Mouse (Mus musculus) kidney, postnatal 0 days (tissue): ENCODE data around the gene Colgalt1. TPM values are rescaled to one million over a fixed set of nuclear protein-coding genes. Genes with fewer than 3 reads are reported as not detected.
A peak's percentile ranks its signal among the peaks of the same experiment; 100 is the strongest.

ENCODE experiments used
- ATAC-seq: fragments of 200-750 bp; cut with Nextera tagmentation; replicated peaks from 2 replicates; pipeline ENCODE4 v1.8.0; 2017; ENCODE audit warnings: low read depth, moderate number of reproducible peaks, moderate TSS enrichment, moderate library complexity; ENCODE audit not compliant: low FRiP score
- DNase-seq: peaks from one replicate; pipeline ENCODE4 v3.0.0-alpha.2; 2016; ENCODE audit warnings: low spot score
- H3K27ac ChIP-seq: fragments of 300-500 bp; sonication (generic); 2 replicates; pipeline ENCODE4 v1.5.1; 2014; ENCODE audit warnings: mild to moderate bottlenecking
- H3K27me3 ChIP-seq: fragments of 300-500 bp; sonication (generic); 2 replicates; pipeline ENCODE4 v1.6.1; 2014; ENCODE audit warnings: low read length, mixed read lengths; ENCODE audit not compliant: insufficient read depth
- H3K36me3 ChIP-seq: fragments of 300-500 bp; sonication (generic); 2 replicates; pipeline ENCODE4 v1.6.1; 2014; ENCODE audit warnings: low read length, mixed read lengths; ENCODE audit not compliant: insufficient read depth
- H3K4me1 ChIP-seq: fragments of 300-500 bp; sonication (generic); replicated peaks from 2 replicates; pipeline ENCODE4 v1.6.1; 2014; ENCODE audit warnings: antibody characterized with exemption, low read length, mixed read lengths; ENCODE audit not compliant: insufficient read depth
- H3K4me2 ChIP-seq: fragments of 300-500 bp; sonication (generic); 2 replicates; pipeline ENCODE4 v1.6.1; 2014; ENCODE audit warnings: mild to moderate bottlenecking, low read length, moderate library complexity, mixed read lengths
- H3K4me3 ChIP-seq: fragments of 300-500 bp; sonication (generic); replicated peaks from 2 replicates; pipeline ENCODE4 v1.5.1; 2014; ENCODE audit warnings: low read depth, low read length
- H3K9ac ChIP-seq: fragments of 300-500 bp; sonication (generic); 2 replicates; pipeline ENCODE4 v1.6.1; 2014; ENCODE audit warnings: low read depth, low read length
- H3K9me3 ChIP-seq: fragments of 300-500 bp; sonication (generic); replicated peaks from 2 replicates; pipeline ENCODE4 v1.6.1; 2016; ENCODE audit warnings: low read length, inconsistent platforms, mixed read lengths
- CTCF ChIP-seq: IDR thresholded peaks from 2 replicates; pipeline ENCODE4 v1.5.1; 2016; ENCODE audit warnings: antibody characterized with exemption, low read depth, mild to moderate bottlenecking, moderate library complexity
- WGBS: fragments of 180-500 bp; shearing (Covaris S2); extraction: QIAGEN DNeasy Blood & Tissue Kit; methylation state at CpG from one replicate; pipeline ENCODE4 v1.1.7; 2014; 5-methylcytosine and 5-hydroxymethylcytosine counted together
- polyA plus RNA-seq: library from polyadenylated mRNA; unstranded; fragments of >200 nt; fragmentation: Nextera tagmentation; extraction: Ambion mirVana; gene quantifications from 2 replicates; pipeline ENCODE4 v1.2.1, GENCODE M21; 2015

The Colgalt1 gene
- polyA plus RNA-seq, 1 experiment from 2014 or later, result 66.2 TPM

GRCm38 (mm10) chr8:71613418-71613817 lies 2.6 kb downstream of the Colgalt1 start:
- DNase-seq (no peak), ATAC-seq (no peak)
- H3K27me3 ChIP-seq, result no peaks in the 10 kb centered on the region
- peaks cover 30% of the 10 kb centered on the region for H3K36me3 ChIP-seq
- peaks cover 8% of the 10 kb centered on the region; the same call in 1 of the 2 replicates for H3K4me1 ChIP-seq
- WGBS, result 34% methylated on average over 4 of the region's 4 CpGs
- H3K9ac ChIP-seq, result no peak overlapping the region
- H3K4me2 ChIP-seq, result no peak overlapping the region
- H3K27ac ChIP-seq, result no peak overlapping the region
- no peaks in the 10 kb centered on the region for H3K9me3 ChIP-seq
- TF ChIP-seq CTCF, result no peak
- H3K4me3 ChIP-seq, result no peak overlapping the region

GRCm38 (mm10) chr8:71619786-71620185 lies 9.0 kb downstream of the Colgalt1 start:
- no peak overlapping the region for H3K4me2 ChIP-seq
- H3K27me3 ChIP-seq, result no peaks in the 10 kb centered on the region
- H3K9ac ChIP-seq, result no peak overlapping the region
- no peak for TF ChIP-seq CTCF
- H3K4me3 ChIP-seq, result no peak overlapping the region
- H3K27ac ChIP-seq, result no peak overlapping the region
- H3K4me1 ChIP-seq, result no peaks in the 10 kb centered on the region
- WGBS, result 96% methylated on average over 2 of the region's 2 CpGs
- peaks cover 11% of the 10 kb centered on the region; the same call in 1 of the 2 replicates for H3K9me3 ChIP-seq
- peaks cover 76% of the 10 kb centered on the region for H3K36me3 ChIP-seq
- DNase-seq (no peak), ATAC-seq (no peak)

GRCm38 (mm10) chr8:71625088-71625487 lies 14.3 kb downstream of the Colgalt1 start:
- H3K9ac ChIP-seq, result no peak overlapping the region
- no peak for TF ChIP-seq CTCF
- H3K4me2 ChIP-seq, result no peak overlapping the region
- WGBS, result 81% methylated on average over 1 of the region's 1 CpGs
- H3K27ac ChIP-seq, result no peak overlapping the region
- ATAC-seq (no peak), DNase-seq (no peak)
- H3K4me1 ChIP-seq, result peaks cover 20% of the 10 kb centered on the region
- H3K27me3 ChIP-seq, result no peaks in the 10 kb centered on the region
- H3K36me3 ChIP-seq, result peaks cover 49% of the 10 kb centered on the region
- H3K9me3 ChIP-seq, result peaks cover 11% of the 10 kb centered on the region; the same call in 1 of the 2 replicates
- H3K4me3 ChIP-seq, result no peak overlapping the region

DNA sequence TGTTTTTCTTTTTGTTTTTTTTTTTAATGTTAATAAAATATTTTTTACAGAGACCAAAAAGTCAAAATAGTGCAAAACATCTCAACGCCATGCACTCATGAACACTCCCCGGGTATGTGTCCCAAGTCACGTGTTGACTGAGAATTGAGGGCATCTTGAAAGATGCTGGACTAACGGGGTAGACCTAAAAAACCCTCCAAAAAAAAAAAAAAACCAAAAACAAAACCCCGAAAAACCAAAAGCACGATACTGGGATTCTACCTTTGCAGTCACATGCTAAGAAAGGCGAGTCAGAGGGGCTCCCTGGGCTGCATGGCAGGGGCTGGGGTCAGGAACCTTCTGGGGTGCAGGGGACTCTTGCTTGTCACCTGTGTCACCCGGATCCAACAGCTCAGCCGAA lies 16.0 kb downstream of the Colgalt1 start:
- Histone ChIP-seq H3K4me2 (no peak overlapping the region), H3K4me1 (peaks cover 21% of the 10 kb centered on the region), H3K4me3 (no peak overlapping the region), H3K27ac (no peak overlapping the region), H3K27me3 (no peaks in the 10 kb centered on the region), H3K36me3 (peaks cover 37% of the 10 kb centered on the region), H3K9me3 (peaks cover 11% of the 10 kb centered on the region; the same call in 1 of the 2 replicates), H3K9ac (no peak overlapping the region)
- DNase-seq (no peak), ATAC-seq (no peak)
- no peak for TF ChIP-seq CTCF
- WGBS, result 86% methylated on average over 9 of the region's 9 CpGs

DNA sequence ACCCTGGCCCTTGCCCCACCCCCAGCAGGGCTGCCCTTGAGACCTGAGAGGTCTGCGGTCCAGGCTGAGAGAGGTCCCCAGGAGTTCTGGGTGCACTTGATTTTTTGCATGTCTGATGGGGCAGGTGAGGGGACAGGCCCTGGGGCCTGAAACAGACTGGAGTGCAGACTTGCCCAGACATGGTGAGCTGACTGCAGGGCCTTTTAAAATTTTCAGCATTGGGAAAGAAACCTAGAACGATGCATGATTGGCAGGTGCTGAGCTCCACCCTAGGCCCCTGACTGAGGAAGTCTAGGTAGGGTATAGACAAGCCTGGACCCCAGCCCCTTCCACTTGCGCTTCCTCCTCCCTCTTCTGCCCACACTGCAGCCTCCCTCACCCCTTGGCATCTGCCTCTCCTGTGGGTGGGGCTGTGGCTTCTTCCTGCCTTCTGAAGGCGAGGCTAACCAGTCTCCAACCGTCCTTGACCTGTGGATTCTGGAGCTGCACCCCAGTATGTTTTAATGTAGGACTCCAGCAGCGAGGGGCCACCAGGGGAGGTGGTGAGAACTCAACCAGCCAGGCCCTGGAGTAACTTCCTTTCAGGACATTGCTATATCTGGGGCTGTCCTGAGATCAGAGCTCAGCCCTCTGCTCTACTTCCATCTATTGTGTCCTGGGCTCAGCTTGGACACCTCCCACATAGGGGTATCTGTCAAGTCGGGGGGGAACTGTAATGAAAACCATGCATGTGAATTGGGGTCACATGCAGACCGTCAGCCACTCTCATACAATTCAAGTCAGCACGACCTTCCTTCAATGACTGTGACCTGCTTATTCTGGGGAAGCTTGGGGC lies 16.7 kb downstream of the Colgalt1 start:
- Histone ChIP-seq H3K27me3 (no peaks in the 10 kb centered on the region), H3K36me3 (peaks cover 29% of the 10 kb centered on the region), H3K4me3 (no peak overlapping the region), H3K9me3 (0 out of 2 replicates have a peak, but pooled peaks cover 7% of the 10 kb centered on the region), H3K27ac (peak overlapping the region; percentile 57; the same call in 1 of the 2 replicates), H3K4me2 (no peak overlapping the region), H3K9ac (no peak overlapping the region), H3K4me1 (peaks cover 21% of the 10 kb centered on the region)
- WGBS, result 43% methylated on average over 9 of the region's 9 CpGs
- no peak for TF ChIP-seq CTCF
- DNase-seq, result no peak
- no peak for ATAC-seq

DNA sequence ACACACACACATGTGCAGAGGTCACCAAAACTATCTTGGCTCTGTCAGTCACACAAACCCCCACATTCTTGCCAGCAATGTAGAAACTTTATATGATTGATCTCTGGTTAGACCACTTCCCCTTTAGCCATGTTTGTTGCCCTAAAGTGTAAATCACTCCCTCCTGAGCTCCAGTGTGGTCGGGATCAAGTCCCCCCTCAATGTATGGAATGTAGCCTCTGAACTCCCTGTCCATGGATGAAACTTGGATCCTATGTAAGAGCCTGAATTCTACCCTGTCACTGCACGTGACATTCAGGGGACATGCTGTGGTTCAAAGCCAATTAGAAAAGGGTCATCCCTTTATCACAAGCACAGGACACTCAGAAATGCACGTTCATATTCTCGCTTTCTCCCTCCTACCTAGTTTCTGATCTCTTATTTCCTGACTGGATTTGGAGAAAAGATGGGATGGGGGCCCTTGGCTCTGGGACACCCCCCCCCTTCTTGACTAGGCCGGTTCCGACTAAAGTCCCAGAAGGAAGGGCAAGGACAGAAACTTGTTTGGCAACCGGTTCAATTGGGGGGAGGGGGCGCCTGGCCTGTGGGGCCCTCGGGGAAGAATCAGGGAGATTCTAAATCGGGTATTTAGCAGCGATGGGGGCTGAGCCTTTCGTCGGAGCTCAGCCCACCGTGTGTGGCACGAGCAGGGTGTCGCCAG lies 17.7 kb downstream of the Colgalt1 start:
- ATAC-seq (no peak), DNase-seq (no peak)
- WGBS, result 6% methylated on average over 16 of the region's 16 CpGs
- Histone ChIP-seq H3K9me3 (no peaks in the 10 kb centered on the region), H3K27ac (peak overlapping the region; percentile 57), H3K4me2 (peak overlapping the region; percentile 90), H3K4me1 (peaks cover 21% of the 10 kb centered on the region), H3K27me3 (no peaks in the 10 kb centered on the region), H3K36me3 (peaks cover 19% of the 10 kb centered on the region), H3K9ac (peak overlapping the region; percentile 74), H3K4me3 (peak overlapping the region; percentile 47)
- TF ChIP-seq CTCF, result no peak
